Mouse (Mus musculus) heart, postnatal 0 days (tissue): Measurements from ENCODE around the gene Fam193b.

Source experiments
- CTCF ChIP-seq: IDR thresholded peaks from 2 replicates; pipeline ENCODE4 v1.5.1; 2016; ENCODE audit warnings: antibody characterized with exemption, control low read depth, low read depth
- EP300 ChIP-seq: IDR thresholded peaks from 2 replicates; pipeline ENCODE4 v1.6.1; 2016; ENCODE audit warnings: antibody characterized with exemption, low read depth

- TF ChIP-seq CTCF: no peak
- TF ChIP-seq EP300: no peak
Observed at GRCm38 (mm10) chr13:55611996-55612395, 41.1 kb upstream of the Fam193b start.
